Mouse (Mus musculus) heart, embryonic 10.5 days (tissue): ENCODE data around the gene Fasl. TPM values are rescaled to one million over a fixed set of nuclear protein-coding genes. Genes with fewer than 3 reads are reported as not detected.

Source experiments
- DNase-seq: peaks from one replicate; pipeline ENCODE4 v3.0.0-alpha.2; 2017; ENCODE audit warnings: low spot score
- H3K27ac ChIP-seq: fragments of 300-500 bp; sonication (generic); 2 replicates; pipeline ENCODE4 v1.5.1; 2016; ENCODE audit warnings: mild to moderate bottlenecking
- H3K27me3 ChIP-seq: fragments of 300-500 bp; sonication (generic); 2 replicates; pipeline ENCODE4 v1.6.1; 2016; ENCODE audit warnings: mild to moderate bottlenecking; ENCODE audit not compliant: poor library complexity, insufficient read depth, severe bottlenecking
- H3K36me3 ChIP-seq: fragments of 300-500 bp; sonication (generic); 2 replicates; pipeline ENCODE4 v1.6.1; 2016; ENCODE audit warnings: mild to moderate bottlenecking, moderate library complexity
- H3K4me1 ChIP-seq: fragments of 300-500 bp; sonication (generic); 2 replicates; pipeline ENCODE4 v1.6.1; 2016; ENCODE audit warnings: mild to moderate bottlenecking
- H3K4me3 ChIP-seq: fragments of 300-500 bp; sonication (generic); 2 replicates; pipeline ENCODE4 v1.5.1; 2016; ENCODE audit warnings: mild to moderate bottlenecking, moderate library complexity
- H3K9me3 ChIP-seq: fragments of 300-500 bp; sonication (generic); 2 replicates; pipeline ENCODE4 v1.6.1; 2016; ENCODE audit warnings: mild to moderate bottlenecking, moderate library complexity
- WGBS: fragments of 180-500 bp; shearing (Covaris S2); methylation state at CpG from one replicate; pipeline ENCODE4 v1.1.7; 2016; 5-methylcytosine and 5-hydroxymethylcytosine counted together
- polyA plus RNA-seq: library from polyadenylated mRNA; unstranded; fragments of >200 nt; fragmentation: Nextera tagmentation; extraction: Ambion mirVana; gene quantifications from 2 replicates; pipeline ENCODE4 v1.2.1, GENCODE M21; 2016

The Fasl gene
- polyA plus RNA-seq, 1 experiment from 2014 or later, result not detected

DNA sequence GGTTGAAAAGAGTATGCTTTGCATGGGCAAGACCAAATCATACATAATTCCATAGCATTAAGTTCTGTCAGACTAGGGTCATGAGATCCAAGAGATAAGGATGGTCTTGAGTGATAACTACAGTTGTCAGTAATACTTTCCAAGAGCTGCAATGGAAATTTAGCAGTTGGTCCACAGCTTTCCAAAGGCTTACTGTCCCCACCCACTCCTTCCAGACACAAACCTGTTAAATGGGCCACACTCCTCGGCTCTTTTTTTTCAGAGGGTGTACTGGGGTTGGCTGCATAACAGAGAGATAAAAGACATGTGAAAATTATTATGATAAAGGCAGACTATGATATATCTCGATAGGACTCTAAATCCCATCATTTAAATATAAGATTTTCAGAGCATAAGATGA lies 5.6 kb downstream of the Fasl start:
- Histone ChIP-seq H3K4me3 (no peak overlapping the region), H3K27me3 (no peaks in the 10 kb centered on the region), H3K36me3 (no peaks in the 10 kb centered on the region), H3K27ac (no peak overlapping the region), H3K4me1 (no peaks in the 10 kb centered on the region), H3K9me3 (no peaks in the 10 kb centered on the region)
- DNase-seq, result no peak
- WGBS, result 74% methylated on average over 2 of the region's 2 CpGs

DNA sequence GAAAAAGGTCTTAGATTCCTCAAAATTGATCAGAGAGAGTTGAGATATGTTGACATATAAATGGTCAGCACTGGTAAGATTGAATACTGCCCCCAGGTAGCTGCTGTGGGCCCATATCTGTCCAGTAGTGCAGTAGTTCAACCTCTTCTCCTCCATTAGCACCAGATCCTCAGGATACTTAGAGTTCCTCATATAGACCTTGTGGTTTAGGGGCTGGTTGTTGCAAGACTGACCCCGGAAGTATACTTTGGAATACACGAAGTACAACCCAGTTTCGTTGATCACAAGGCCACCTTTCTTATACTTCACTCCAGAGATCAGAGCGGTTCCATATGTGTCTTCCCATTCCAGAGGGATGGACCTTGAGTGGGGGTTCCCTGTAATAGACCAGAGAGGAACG lies 6.7 kb downstream of the Fasl start:
- WGBS, result 85% methylated on average over 5 of the region's 5 CpGs

GRCm38 (mm10) chr1:161779057-161779456 lies 9.2 kb downstream of the Fasl start:
- Histone ChIP-seq H3K4me1 (no peaks in the 10 kb centered on the region), H3K27me3 (no peaks in the 10 kb centered on the region), H3K36me3 (no peaks in the 10 kb centered on the region), H3K9me3 (no peaks in the 10 kb centered on the region), H3K27ac (no peak overlapping the region), H3K4me3 (no peak overlapping the region)
- no peak for DNase-seq

More for the DNA sequence above, 6.7 kb downstream of the Fasl start:
- H3K4me1 ChIP-seq, result no peaks in the 10 kb centered on the region
- H3K27me3 ChIP-seq, result no peaks in the 10 kb centered on the region
- no peak for DNase-seq
- H3K27ac ChIP-seq, result no peak overlapping the region
- no peaks in the 10 kb centered on the region for H3K36me3 ChIP-seq
- H3K4me3 ChIP-seq, result no peak overlapping the region
- no peaks in the 10 kb centered on the region for H3K9me3 ChIP-seq

DNA sequence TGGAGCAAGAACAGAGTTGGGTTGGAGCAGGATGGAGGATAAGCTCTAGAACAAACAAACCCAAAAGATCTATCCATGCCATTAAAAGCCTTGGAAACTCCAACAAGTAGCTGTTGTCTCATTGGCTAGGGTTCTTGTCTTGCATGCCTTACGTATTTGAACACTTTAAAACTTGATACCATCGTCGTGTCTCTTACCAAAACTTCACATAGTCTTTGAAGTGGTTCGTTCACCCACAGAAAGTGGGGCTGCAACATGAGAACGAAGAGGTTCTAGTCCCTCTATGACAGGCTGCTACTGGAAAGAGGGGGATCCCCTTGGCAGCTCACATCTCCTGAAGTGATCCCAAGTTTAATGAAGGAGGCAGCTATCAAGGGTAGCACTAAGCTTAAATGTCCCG lies 13.1 kb downstream of the Fasl start:
- H3K36me3 ChIP-seq, result no peaks in the 10 kb centered on the region
- no peak overlapping the region for H3K4me3 ChIP-seq
- no peaks in the 10 kb centered on the region for H3K27me3 ChIP-seq
- no peaks in the 10 kb centered on the region for H3K9me3 ChIP-seq
- no peak for DNase-seq
- 72% methylated on average over 6 of the region's 6 CpGs for WGBS
- H3K4me1 ChIP-seq, result no peaks in the 10 kb centered on the region
- no peak overlapping the region for H3K27ac ChIP-seq

DNA sequence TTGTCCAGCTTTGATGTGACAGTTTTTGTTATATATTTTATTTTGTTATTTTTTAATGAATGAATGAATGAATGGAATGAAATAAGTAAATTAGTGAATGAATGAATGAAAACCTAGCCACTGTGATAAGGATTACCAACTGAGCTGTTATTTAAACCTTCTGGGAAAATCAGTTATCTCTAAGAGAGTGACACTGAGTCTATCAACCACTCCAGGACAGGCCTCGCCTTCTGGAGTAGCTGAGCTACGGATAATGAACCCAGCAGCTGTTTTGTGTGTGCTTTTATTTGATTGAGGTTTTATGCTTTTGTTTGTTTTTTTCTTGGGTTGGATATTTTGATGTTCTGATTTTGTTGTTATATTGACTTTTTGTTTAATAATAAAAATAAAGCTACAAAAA lies 17.0 kb downstream of the Fasl start:
- no peaks in the 10 kb centered on the region for H3K27me3 ChIP-seq
- WGBS, result 49% methylated on average over 2 of the region's 2 CpGs

GRCm38 (mm10) chr1:161769329-161769728 lies 19.0 kb downstream of the Fasl start:
- 89% methylated on average over 1 of the region's 1 CpGs for WGBS
- H3K4me3 ChIP-seq, result no peak overlapping the region
- H3K36me3 ChIP-seq, result no peaks in the 10 kb centered on the region
- H3K9me3 ChIP-seq, result no peaks in the 10 kb centered on the region
- no peaks in the 10 kb centered on the region for H3K27me3 ChIP-seq
- no peak for DNase-seq
- H3K4me1 ChIP-seq, result no peaks in the 10 kb centered on the region
- no peak overlapping the region for H3K27ac ChIP-seq

More for the DNA sequence above, 17.0 kb downstream of the Fasl start:
- H3K27ac ChIP-seq, result no peak overlapping the region
- H3K4me3 ChIP-seq, result no peak overlapping the region
- no peaks in the 10 kb centered on the region for H3K9me3 ChIP-seq
- no peak for DNase-seq
- no peaks in the 10 kb centered on the region for H3K4me1 ChIP-seq
- no peaks in the 10 kb centered on the region for H3K36me3 ChIP-seq

DNA sequence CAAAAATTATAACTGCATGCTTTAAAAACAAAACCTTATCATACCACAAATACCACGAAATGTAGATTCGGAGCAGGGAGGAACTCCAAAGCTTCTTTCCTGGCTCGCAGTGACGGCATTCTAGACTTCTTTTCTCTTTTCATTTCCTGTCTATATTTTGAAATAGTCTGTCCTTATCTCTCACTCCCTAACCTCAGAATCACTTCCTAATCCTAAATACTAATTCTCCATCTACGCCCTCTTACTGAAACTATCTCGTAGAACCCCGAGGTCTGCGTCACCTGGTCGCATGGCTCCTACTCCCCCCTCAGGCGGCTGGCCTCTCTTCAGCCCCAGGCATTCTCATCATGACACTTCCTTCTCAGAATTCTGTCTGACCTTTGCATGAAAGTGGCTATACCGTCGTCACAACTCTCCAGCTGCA lies 21.2 kb downstream of the Fasl start:
- 54% methylated on average over 12 of the region's 12 CpGs for WGBS
- DNase-seq, result no peak
- Histone ChIP-seq H3K27me3 (no peaks in the 10 kb centered on the region), H3K36me3 (no peaks in the 10 kb centered on the region), H3K9me3 (no peaks in the 10 kb centered on the region), H3K4me3 (no peak overlapping the region), H3K4me1 (no peaks in the 10 kb centered on the region), H3K27ac (no peak overlapping the region)

- Histone ChIP-seq H3K36me3 (no peaks in the 10 kb centered on the region), H3K27me3 (no peaks in the 10 kb centered on the region), H3K27ac (no peak overlapping the region), H3K4me3 (no peak overlapping the region), H3K9me3 (no peaks in the 10 kb centered on the region), H3K4me1 (no peaks in the 10 kb centered on the region)
- DNase-seq, result no peak
- 44% methylated on average over 5 of the region's 5 CpGs for WGBS
Observed at GRCm38 (mm10) chr1:161766656-161767055, 21.6 kb downstream of the Fasl start.

GRCm38 (mm10) chr1:161765932-161766331 lies 22.4 kb downstream of the Fasl start:
- H3K36me3 ChIP-seq, result no peaks in the 10 kb centered on the region
- H3K27ac ChIP-seq, result no peak overlapping the region
- no peak overlapping the region for H3K4me3 ChIP-seq
- H3K4me1 ChIP-seq, result no peaks in the 10 kb centered on the region
- no peak for DNase-seq
- no peaks in the 10 kb centered on the region for H3K27me3 ChIP-seq
- H3K9me3 ChIP-seq, result no peaks in the 10 kb centered on the region
- 47% methylated on average over 5 of the region's 5 CpGs for WGBS

- 82% methylated on average over 1 of the region's 1 CpGs for WGBS
- no peaks in the 10 kb centered on the region for H3K9me3 ChIP-seq
- H3K27ac ChIP-seq, result no peak overlapping the region
- H3K36me3 ChIP-seq, result no peaks in the 10 kb centered on the region
- no peaks in the 10 kb centered on the region; the same call in 1 of the 2 replicates for H3K27me3 ChIP-seq
- no peak overlapping the region for H3K4me3 ChIP-seq
- no peak for DNase-seq
- no peaks in the 10 kb centered on the region for H3K4me1 ChIP-seq
Observed at GRCm38 (mm10) chr1:161764964-161765363, 23.3 kb downstream of the Fasl start.

DNA sequence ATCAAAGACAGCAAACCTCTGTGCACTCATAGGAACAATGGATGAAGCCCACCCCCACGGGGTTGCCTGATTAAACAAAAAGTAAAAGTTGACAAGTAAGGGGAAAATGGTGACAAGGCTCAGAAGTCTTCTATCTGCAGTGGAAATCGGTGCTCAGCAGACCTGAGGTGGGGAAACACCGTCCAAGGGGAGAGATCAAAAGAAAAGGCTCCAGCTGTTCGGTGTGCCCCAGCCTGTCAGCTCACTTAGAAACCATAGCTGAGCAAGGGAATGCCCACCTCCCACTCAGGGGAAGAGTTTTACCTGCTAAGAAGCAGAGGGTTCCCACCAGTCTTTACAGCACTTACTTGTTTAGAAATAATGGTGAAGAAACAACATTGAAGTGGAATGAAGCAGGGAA lies 26.7 kb downstream of the Fasl start:
- Histone ChIP-seq H3K36me3 (no peaks in the 10 kb centered on the region), H3K9me3 (no peaks in the 10 kb centered on the region), H3K27me3 (no peaks in the 10 kb centered on the region; the same call in 1 of the 2 replicates), H3K4me1 (no peaks in the 10 kb centered on the region), H3K4me3 (no peak overlapping the region), H3K27ac (no peak overlapping the region)
- no peak for DNase-seq
- WGBS, result 46% methylated on average over 4 of the region's 4 CpGs

GRCm38 (mm10) chr1:161756547-161756946 lies 31.7 kb downstream of the Fasl start:
- Histone ChIP-seq H3K27me3 (no peaks in the 10 kb centered on the region; the same call in 1 of the 2 replicates), H3K36me3 (no peaks in the 10 kb centered on the region), H3K4me3 (no peak overlapping the region), H3K27ac (no peak overlapping the region), H3K9me3 (no peaks in the 10 kb centered on the region), H3K4me1 (peaks cover 3% of the 10 kb centered on the region; the same call in 1 of the 2 replicates)
- 69% methylated on average over 3 of the region's 3 CpGs for WGBS
- DNase-seq, result no peak

GRCm38 (mm10) chr1:161751311-161751710 lies 37.0 kb downstream of the Fasl start:
- 32% methylated on average over 8 of the region's 8 CpGs for WGBS
- no peak for DNase-seq
- H3K27ac ChIP-seq, result no peak overlapping the region

GRCm38 (mm10) chr1:161750471-161751041 lies 37.7 kb downstream of the Fasl start:
- Histone ChIP-seq H3K27ac (no peak overlapping the region), H3K9me3 (no peaks in the 10 kb centered on the region), H3K27me3 (peaks cover 16% of the 10 kb centered on the region; the same call in 1 of the 2 replicates), H3K4me1 (peaks cover 7% of the 10 kb centered on the region; the same call in 1 of the 2 replicates), H3K36me3 (no peaks in the 10 kb centered on the region), H3K4me3 (no peak overlapping the region)
- no peak for DNase-seq
- WGBS, result 73% methylated on average over 8 of the region's 8 CpGs

More at GRCm38 (mm10) chr1:161751311-161751710, 37.0 kb downstream of the Fasl start:
- Histone ChIP-seq H3K4me3 (no peak overlapping the region), H3K9me3 (no peaks in the 10 kb centered on the region), H3K4me1 (peaks cover 7% of the 10 kb centered on the region; the same call in 1 of the 2 replicates), H3K27me3 (0 out of 2 replicates have a peak, but pooled peaks cover 10% of the 10 kb centered on the region), H3K36me3 (no peaks in the 10 kb centered on the region)
